Mouse (Mus musculus) neural tube, embryonic 12.5 days (tissue): ENCODE measurements around the gene Ubash3a. TPM values are rescaled to one million over a fixed set of nuclear protein-coding genes. Genes with fewer than 3 reads are reported as not detected.

Source experiments
- ATAC-seq: fragments of 200-750 bp; cut with Nextera tagmentation; 2 replicates; pipeline ENCODE4 v1.8.0; 2017; ENCODE audit warnings: low read depth, mild to moderate bottlenecking, moderate TSS enrichment, moderate library complexity; ENCODE audit not compliant: low FRiP score
- H3K27ac ChIP-seq: fragments of 300-500 bp; sonication (generic); 2 replicates; pipeline ENCODE4 v1.5.1; 2016
- H3K27me3 ChIP-seq: fragments of 300-500 bp; sonication (generic); replicated peaks from 2 replicates; pipeline ENCODE4 v1.6.1; 2016; ENCODE audit warnings: mild to moderate bottlenecking
- H3K36me3 ChIP-seq: fragments of 300-500 bp; sonication (generic); 2 replicates; pipeline ENCODE4 v1.6.1; 2016; ENCODE audit warnings: mild to moderate bottlenecking
- H3K4me1 ChIP-seq: fragments of 300-500 bp; sonication (generic); 2 replicates; pipeline ENCODE4 v1.6.1; 2016
- H3K4me2 ChIP-seq: fragments of 300-500 bp; sonication (generic); replicated peaks from 2 replicates; pipeline ENCODE4 v1.6.1; 2016; ENCODE audit warnings: mild to moderate bottlenecking
- H3K4me3 ChIP-seq: fragments of 300-500 bp; sonication (generic); 2 replicates; pipeline ENCODE4 v1.5.1; 2016
- H3K9ac ChIP-seq: fragments of 300-500 bp; sonication (generic); 2 replicates; pipeline ENCODE4 v1.6.1; 2016; ENCODE audit warnings: mild to moderate bottlenecking
- H3K9me3 ChIP-seq: fragments of 300-500 bp; sonication (generic); 2 replicates; pipeline ENCODE4 v1.6.1; 2016; ENCODE audit warnings: mild to moderate bottlenecking
- WGBS: fragments of 180-500 bp; shearing (Covaris S2); methylation state at CpG from one replicate; pipeline ENCODE4 v1.1.7; 2016; 5-methylcytosine and 5-hydroxymethylcytosine counted together
- polyA plus RNA-seq: library from polyadenylated mRNA; unstranded; fragments of >200 nt; fragmentation: Nextera tagmentation; extraction: Ambion mirVana; gene quantifications from 2 replicates; pipeline ENCODE4 v1.2.1, GENCODE M21; 2016

The Ubash3a gene
- polyA plus RNA-seq, 1 experiment from 2014 or later, result 0.85 TPM

GRCm38 (mm10) chr17:31223835-31224234, 16.2 kb downstream of the Ubash3a start:
- Histone ChIP-seq H3K36me3 (no peaks in the 10 kb centered on the region), H3K27ac (no peak overlapping the region), H3K9me3 (no peaks in the 10 kb centered on the region), H3K4me1 (no peaks in the 10 kb centered on the region), H3K27me3 (no peaks in the 10 kb centered on the region), H3K4me3 (no peak overlapping the region), H3K4me2 (no peak overlapping the region), H3K9ac (no peak overlapping the region)
- WGBS, result 70% methylated on average over 7 of the region's 7 CpGs
- no peak for ATAC-seq

GRCm38 (mm10) chr17:31224591-31224990, 16.9 kb downstream of the Ubash3a start:
- Histone ChIP-seq H3K4me3 (no peak overlapping the region), H3K9me3 (no peaks in the 10 kb centered on the region), H3K4me1 (no peaks in the 10 kb centered on the region), H3K4me2 (no peak overlapping the region), H3K27ac (no peak overlapping the region), H3K27me3 (no peaks in the 10 kb centered on the region), H3K9ac (no peak overlapping the region), H3K36me3 (no peaks in the 10 kb centered on the region)
- WGBS, result 79% methylated on average over 8 of the region's 8 CpGs
- no peak for ATAC-seq

- Histone ChIP-seq H3K36me3 (no peaks in the 10 kb centered on the region), H3K4me1 (no peaks in the 10 kb centered on the region), H3K9ac (no peak overlapping the region), H3K27ac (no peak overlapping the region), H3K4me3 (no peak overlapping the region), H3K9me3 (no peaks in the 10 kb centered on the region), H3K27me3 (no peaks in the 10 kb centered on the region), H3K4me2 (no peak overlapping the region)
- no peak for ATAC-seq
- 92% methylated on average over 3 of the region's 3 CpGs for WGBS
Measured at GRCm38 (mm10) chr17:31226368-31226767, 18.7 kb downstream of the Ubash3a start.

GRCm38 (mm10) chr17:31226931-31227330, 19.3 kb downstream of the Ubash3a start:
- Histone ChIP-seq H3K27me3 (no peaks in the 10 kb centered on the region), H3K4me3 (no peak overlapping the region), H3K27ac (no peak overlapping the region), H3K4me2 (no peak overlapping the region), H3K9ac (no peak overlapping the region), H3K4me1 (no peaks in the 10 kb centered on the region), H3K9me3 (no peaks in the 10 kb centered on the region), H3K36me3 (no peaks in the 10 kb centered on the region)
- no peak for ATAC-seq
- WGBS, result 85% methylated on average over 7 of the region's 7 CpGs

GRCm38 (mm10) chr17:31231780-31232179, 24.1 kb downstream of the Ubash3a start:
- Histone ChIP-seq H3K4me1 (peaks cover 5% of the 10 kb centered on the region; the same call in 1 of the 2 replicates), H3K27me3 (no peaks in the 10 kb centered on the region), H3K4me2 (no peak overlapping the region), H3K4me3 (no peak overlapping the region), H3K9ac (no peak overlapping the region), H3K36me3 (no peaks in the 10 kb centered on the region), H3K27ac (no peak overlapping the region), H3K9me3 (no peaks in the 10 kb centered on the region)
- ATAC-seq, result no peak
- 61% methylated on average over 6 of the region's 6 CpGs for WGBS

- 38% methylated on average over 8 of the region's 8 CpGs for WGBS
- Histone ChIP-seq H3K4me3 (no peak overlapping the region), H3K9ac (no peak overlapping the region), H3K4me2 (no peak overlapping the region), H3K27me3 (no peaks in the 10 kb centered on the region), H3K4me1 (peaks cover 5% of the 10 kb centered on the region; the same call in 1 of the 2 replicates), H3K9me3 (no peaks in the 10 kb centered on the region), H3K27ac (no peak overlapping the region), H3K36me3 (no peaks in the 10 kb centered on the region)
- ATAC-seq, result no peak
Measured at GRCm38 (mm10) chr17:31232251-31233010, 24.8 kb downstream of the Ubash3a start.

GRCm38 (mm10) chr17:31235915-31236314, 28.2 kb downstream of the Ubash3a start:
- Histone ChIP-seq H3K9me3 (no peaks in the 10 kb centered on the region), H3K4me2 (no peak overlapping the region), H3K27me3 (no peaks in the 10 kb centered on the region), H3K36me3 (no peaks in the 10 kb centered on the region), H3K4me1 (peaks cover 5% of the 10 kb centered on the region; the same call in 1 of the 2 replicates), H3K27ac (no peak overlapping the region), H3K9ac (no peak overlapping the region), H3K4me3 (no peak overlapping the region)
- 97% methylated on average over 1 of the region's 1 CpGs for WGBS
- no peak for ATAC-seq

- ATAC-seq, result no peak
- no peaks in the 10 kb centered on the region for H3K27me3 ChIP-seq
- H3K9ac ChIP-seq, result no peak overlapping the region
- H3K9me3 ChIP-seq, result no peaks in the 10 kb centered on the region
- H3K36me3 ChIP-seq, result no peaks in the 10 kb centered on the region
- WGBS, result 89% methylated on average over 7 of the region's 7 CpGs
- H3K4me3 ChIP-seq, result no peak overlapping the region
- no peaks in the 10 kb centered on the region for H3K4me1 ChIP-seq
- no peak overlapping the region for H3K4me2 ChIP-seq
- no peak overlapping the region for H3K27ac ChIP-seq
Measured at GRCm38 (mm10) chr17:31238234-31239020, 30.8 kb downstream of the Ubash3a start.

- WGBS, result 87% methylated on average over 8 of the region's 8 CpGs
- Histone ChIP-seq H3K4me1 (no peaks in the 10 kb centered on the region), H3K4me3 (no peak overlapping the region), H3K9ac (no peak overlapping the region), H3K9me3 (no peaks in the 10 kb centered on the region), H3K36me3 (no peaks in the 10 kb centered on the region), H3K4me2 (no peak overlapping the region), H3K27ac (no peak overlapping the region), H3K27me3 (no peaks in the 10 kb centered on the region)
- ATAC-seq, result no peak
Measured at GRCm38 (mm10) chr17:31241156-31241555, 33.5 kb downstream of the Ubash3a start.

GRCm38 (mm10) chr17:31242764-31243163, 35.1 kb downstream of the Ubash3a start:
- Histone ChIP-seq H3K27me3 (no peaks in the 10 kb centered on the region), H3K9me3 (no peaks in the 10 kb centered on the region), H3K36me3 (no peaks in the 10 kb centered on the region), H3K4me3 (no peak overlapping the region), H3K4me2 (no peak overlapping the region), H3K27ac (no peak overlapping the region), H3K9ac (no peak overlapping the region), H3K4me1 (no peaks in the 10 kb centered on the region)
- no peak for ATAC-seq
- 0% methylated on average over 1 of the region's 1 CpGs for WGBS

GRCm38 (mm10) chr17:31245321-31245720, 37.6 kb downstream of the Ubash3a start:
- 83% methylated on average over 5 of the region's 5 CpGs for WGBS
- no peak for ATAC-seq
- H3K9me3 ChIP-seq, result no peaks in the 10 kb centered on the region
- no peak overlapping the region for H3K4me2 ChIP-seq
- no peak overlapping the region for H3K27ac ChIP-seq
- no peaks in the 10 kb centered on the region for H3K27me3 ChIP-seq
- no peaks in the 10 kb centered on the region for H3K36me3 ChIP-seq
- no peaks in the 10 kb centered on the region for H3K4me1 ChIP-seq
- H3K9ac ChIP-seq, result no peak overlapping the region
- H3K4me3 ChIP-seq, result no peak overlapping the region

GRCm38 (mm10) chr17:31247144-31247543, 39.5 kb downstream of the Ubash3a start:
- no peaks in the 10 kb centered on the region for H3K4me1 ChIP-seq
- H3K4me2 ChIP-seq, result no peak overlapping the region
- H3K9me3 ChIP-seq, result no peaks in the 10 kb centered on the region
- WGBS, result 45% methylated on average over 5 of the region's 5 CpGs
- no peak overlapping the region for H3K4me3 ChIP-seq
- ATAC-seq, result no peak
- H3K27ac ChIP-seq, result no peak overlapping the region
- no peaks in the 10 kb centered on the region for H3K36me3 ChIP-seq
- H3K9ac ChIP-seq, result no peak overlapping the region
- no peaks in the 10 kb centered on the region for H3K27me3 ChIP-seq
